Mouse (Mus musculus) adrenal gland (tissue): ENCODE measurements around the gene Zfp800.

Experiments used
- intact Hi-C: fragments of 180-260 bp; cut with DNase I; formaldehyde crosslinking; loops from one replicate; pipeline ENCODE4 v1.15.1; 2025
- long read RNA-seq, 2 experiments: library from polyadenylated mRNA; unstranded; transcript quantifications; one replicate each; pipeline ENCODE4 v2.0.0; 2020; ENCODE audit warnings: borderline replicate concordance in 1 of 2; ENCODE audit not compliant: insufficient replicate concordance in 1 of 2

The Zfp800 gene
- long read RNA-seq, experiment 1, transcript Zfp800-205 (5 exons, 703 nt) = major isoform, 12 of 20 reads
- long read RNA-seq, experiment 1, partial matches to known transcripts = 5 of 20 reads
- long read RNA-seq, experiment 1, other reads (novel, unspliced or antisense) = 0 of 20 reads
- long read RNA-seq, experiment 2, transcript Zfp800-205 (5 exons, 703 nt) = major isoform, 14 of 31 reads
- long read RNA-seq, experiment 2, partial matches to known transcripts = 13 of 31 reads
- long read RNA-seq, experiment 2, other reads (novel, unspliced or antisense) = 2 of 31 reads

DNA sequence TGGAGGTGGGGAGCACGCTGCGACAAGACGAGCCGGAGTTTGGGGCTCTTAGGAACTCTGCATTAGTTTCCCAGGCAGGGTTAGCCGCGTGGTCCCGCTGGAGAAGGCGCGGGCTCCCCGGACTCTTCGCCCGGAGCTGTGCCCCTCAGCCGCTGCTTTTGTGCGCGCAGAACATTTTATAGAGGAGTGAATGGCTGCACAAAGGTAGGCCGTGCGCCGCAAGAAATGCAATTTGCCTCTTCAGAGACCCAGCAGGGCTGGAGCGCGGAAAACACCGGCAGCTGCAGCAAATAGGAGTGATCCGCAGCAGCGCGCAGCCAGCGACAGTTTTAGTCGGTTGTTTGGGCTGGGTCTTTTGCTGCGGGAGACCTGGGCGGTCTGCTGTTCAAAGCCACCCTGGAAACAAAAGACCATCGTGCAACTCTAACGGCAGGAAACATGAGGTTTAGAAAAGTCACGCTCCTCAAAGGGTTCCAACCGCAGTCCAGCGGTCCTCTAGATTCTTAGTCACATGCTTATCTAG is at the start of gene Zfp800:
TSS of gene Zfp800 (minus strand) at position 325 of the 523 bp plus-strand sequence.
- intact Hi-C loops = no loop called here

DNA sequence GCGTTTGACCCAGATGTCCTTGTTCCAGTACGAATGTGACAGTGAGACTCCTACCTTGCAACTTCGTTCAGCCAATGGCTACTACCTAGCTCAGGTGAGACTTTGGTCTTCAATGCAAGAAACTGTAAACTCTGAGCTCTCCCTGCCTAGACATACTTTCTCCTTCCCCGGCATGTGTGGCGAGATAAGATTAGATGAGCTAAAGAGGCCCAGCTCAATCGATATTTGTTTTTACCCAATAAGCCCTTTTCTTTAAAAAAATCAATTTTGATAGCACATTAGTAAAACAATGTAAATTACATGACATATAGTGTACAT is 33.7 kb upstream of the Zfp800 start:
- intact Hi-C loops = no loop called here

DNA sequence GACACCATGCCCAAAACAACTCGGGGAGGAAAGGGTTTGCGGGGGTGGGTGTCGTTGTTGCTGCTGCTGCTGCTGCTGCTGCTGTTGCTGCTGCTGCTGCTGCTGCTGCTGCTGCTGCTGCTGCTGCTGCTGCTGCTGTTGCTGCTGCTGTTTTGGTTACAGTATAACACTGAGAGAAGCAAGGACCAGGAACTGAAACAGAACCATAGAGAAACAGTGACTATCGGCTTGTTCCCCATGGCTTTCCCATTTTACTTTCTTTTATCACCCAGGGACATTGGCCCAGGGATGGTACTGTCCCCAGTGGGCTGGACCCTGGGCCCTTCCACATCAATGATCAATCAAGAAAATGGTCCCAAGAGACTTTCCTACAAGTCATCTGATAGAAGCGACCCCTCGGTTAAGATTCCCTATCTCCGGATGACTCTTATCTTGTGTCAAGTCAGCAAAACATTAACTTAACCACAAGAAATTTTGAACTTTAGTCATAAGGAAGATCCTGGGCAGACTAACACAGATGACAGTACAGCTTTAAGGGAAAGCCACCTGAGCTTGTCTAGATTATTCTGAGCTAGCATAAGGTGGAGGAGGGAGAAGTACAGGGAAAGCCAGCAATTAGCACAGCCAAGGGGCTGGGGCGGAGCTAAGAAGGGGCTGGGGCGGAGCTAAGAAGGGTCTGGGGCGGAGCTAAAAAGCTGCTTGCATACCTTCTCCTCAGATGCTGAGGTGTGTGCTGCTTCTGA is 33.2 kb upstream of the Zfp800 start:
- intact Hi-C loops = no loop called here

DNA sequence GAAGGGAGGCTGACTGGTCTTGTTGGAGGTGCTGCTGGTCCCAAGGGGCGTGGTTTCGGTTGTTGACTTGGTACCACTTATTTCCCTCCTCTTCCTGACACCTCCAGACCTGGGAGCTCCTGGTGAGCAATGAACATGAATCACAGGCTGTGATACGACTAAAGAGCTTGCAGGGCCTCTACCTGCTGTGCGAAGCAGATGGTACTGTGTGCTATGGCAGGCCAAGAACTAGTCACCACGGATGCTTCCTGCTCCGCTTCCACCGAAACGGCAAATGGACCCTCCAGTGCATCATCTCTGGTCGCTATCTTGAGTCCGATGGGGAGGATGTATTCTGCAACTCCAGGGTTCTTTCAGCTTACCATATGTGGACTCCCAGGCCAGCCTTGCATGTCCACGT is 32.1 kb upstream of the Zfp800 start:
- intact Hi-C loops = loop anchor here (5.0 kb wide), 1 partner anchor 42 kb away; no protein-coding TSS in a partner anchor

DNA sequence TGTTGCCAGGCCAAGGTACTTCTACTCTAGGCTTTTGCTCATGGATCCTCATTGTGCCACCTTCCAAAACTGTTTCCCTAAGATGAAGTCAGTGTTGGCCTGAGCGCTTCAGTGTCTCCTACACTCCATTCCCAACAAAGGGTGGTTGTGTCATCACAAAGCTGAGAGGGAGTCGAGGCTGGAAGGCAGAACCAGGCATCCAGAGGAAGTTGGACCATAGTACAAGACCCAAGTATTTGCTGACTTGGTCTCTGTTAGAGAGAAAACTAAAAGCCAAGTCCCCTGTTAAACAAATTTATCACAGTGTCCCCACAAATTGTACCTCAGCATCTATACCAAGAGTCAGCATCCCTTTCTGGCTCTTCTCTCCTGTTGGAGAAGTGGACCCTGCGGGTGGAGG is 30.5 kb upstream of the Zfp800 start, which contains the start of gene Gcc1:
TSS of gene Gcc1 (minus strand) at position 101 of the 400 bp plus-strand sequence.
- intact Hi-C loops = loop anchor here (5.0 kb wide), 1 partner anchor 44 kb away; no protein-coding TSS in a partner anchor

DNA sequence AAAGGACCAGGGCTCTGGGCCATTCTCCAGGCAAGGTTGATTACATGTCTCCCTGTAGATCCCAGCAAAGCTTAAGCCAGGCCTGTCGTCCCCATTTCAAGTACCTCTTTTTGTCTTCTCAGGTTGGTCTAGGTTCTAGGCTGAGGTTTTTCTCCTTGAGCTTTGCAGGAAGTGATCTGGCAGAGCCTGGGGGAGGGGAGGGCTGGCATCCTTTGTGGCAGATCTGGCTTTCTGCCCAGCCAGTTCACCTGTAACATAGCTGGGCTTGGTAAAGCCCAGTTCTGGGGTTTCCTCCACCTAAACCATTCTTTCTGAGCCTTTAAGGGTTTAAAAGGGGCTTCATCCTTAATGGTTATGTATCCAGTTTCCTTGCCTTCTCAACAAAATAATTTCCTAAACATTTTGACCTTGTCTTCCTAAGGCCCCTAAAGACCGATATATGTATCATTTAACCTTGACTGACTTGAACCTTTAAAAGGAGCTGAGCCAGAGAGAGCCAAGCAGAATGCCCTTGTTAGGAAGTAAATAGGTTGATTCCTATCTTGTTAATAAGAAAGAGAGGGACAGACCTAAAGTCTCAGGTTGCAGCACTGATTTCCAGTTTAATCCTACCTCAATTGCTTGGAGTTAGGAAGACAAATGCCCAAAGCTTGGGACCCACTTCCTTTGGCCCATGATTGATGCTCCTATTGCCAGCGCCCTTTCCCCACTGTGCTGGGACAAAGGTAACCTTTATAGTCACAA is 29.5 kb upstream of the Zfp800 start, which contains the start of gene Fscn3:
TSS of gene Fscn3 (plus strand) at position 694 of the 744 bp plus-strand sequence.
- intact Hi-C loops = loop anchor here (5.0 kb wide), 1 partner anchor 45 kb away; no protein-coding TSS in a partner anchor

DNA sequence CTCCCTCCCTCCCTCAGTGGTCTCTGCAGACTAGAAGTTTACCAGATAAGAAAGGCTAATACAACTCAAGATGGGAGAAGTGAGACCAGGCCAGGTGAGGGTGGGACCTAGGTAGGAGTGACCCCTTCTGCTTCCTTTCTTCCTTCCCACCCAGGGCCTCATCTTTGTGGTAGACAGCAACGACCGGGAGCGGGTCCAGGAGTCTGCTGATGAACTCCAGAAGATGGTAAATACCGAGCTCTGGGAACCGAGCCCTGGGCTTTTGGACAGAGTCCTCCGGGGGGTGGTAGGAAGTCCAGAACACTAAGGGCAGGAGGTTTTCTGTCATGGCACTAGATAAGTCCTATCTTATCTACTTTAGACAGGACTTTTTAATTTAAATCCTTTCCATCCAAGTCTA is 27.2 kb upstream of the Zfp800 start:
- intact Hi-C loops = loop anchor here (5.0 kb wide), 1 partner anchor 47 kb away; no protein-coding TSS in a partner anchor

DNA sequence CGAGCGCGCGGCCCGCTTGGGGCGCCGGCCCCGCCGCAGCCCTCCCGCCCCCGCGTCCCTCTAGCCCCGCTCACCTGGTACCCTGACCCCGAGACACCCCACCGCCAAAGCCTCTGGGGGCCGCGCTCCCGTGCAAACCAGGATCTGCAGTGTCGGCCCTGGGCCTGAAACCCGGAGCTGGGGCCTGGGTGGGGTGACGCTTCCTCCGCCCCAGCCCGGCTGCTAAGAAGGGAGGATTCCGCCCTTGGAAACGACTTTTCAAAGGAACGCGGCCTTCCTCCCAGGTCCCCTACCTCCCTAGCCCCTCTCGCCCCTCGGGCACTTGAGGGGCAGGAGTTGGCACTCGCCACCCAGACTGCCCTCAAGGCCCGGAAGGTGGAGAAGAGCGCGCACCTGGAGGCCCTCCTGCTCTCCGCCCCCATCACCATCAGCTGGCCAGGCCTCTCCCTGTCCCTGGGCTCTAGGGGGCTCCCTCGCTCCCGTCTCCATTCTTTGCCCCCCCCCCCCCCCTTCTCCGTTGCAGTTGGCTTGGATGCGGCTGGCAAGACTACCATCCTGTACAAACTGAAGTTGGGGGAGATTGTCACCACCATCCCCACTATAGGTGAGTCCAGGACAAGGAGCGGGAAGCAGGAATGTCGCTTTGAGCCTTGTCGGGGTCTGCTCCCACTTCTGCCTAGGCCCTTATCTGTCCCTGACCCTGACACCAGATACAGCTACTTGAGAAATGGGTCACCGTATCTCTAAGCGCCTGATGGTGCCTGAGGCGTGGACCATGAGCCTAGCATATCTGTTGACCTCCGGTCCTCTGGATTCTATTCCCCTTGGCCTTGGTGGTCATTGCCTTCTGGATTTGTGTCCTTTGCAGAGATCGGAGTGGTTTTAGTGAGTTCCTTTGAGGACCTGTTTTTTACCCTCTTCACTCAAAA is 26.2 kb upstream of the Zfp800 start:
- intact Hi-C loops = loop anchor here (5.0 kb wide), 1 partner anchor 162 kb away; no protein-coding TSS in a partner anchor

DNA sequence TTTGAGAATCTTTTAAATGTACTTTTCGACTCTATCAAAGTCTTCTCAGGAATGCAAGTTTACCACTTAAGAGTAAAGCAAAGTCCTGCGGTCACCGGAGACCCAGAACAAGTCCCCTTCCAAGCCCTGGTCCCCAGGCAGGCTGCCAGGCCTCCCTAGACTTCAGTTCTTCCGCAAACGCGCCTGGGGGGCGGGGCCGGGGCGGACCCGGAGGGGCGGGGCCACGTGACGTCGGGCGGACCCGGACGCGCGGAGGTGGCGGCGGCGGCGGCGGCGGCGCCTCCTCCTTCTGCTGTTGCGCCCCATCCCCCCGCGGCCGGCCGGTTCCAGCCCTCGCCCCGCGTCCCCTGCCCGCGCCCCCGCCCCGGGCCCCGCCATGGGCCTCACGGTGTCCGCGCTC is 25.5 kb upstream of the Zfp800 start, which contains the start of gene Arf5:
TSS of gene Arf5 (plus strand) at position 248 of the 400 bp plus-strand sequence.
- intact Hi-C loops = loop anchor here (5.0 kb wide), 1 partner anchor 161 kb away; no protein-coding TSS in a partner anchor

DNA sequence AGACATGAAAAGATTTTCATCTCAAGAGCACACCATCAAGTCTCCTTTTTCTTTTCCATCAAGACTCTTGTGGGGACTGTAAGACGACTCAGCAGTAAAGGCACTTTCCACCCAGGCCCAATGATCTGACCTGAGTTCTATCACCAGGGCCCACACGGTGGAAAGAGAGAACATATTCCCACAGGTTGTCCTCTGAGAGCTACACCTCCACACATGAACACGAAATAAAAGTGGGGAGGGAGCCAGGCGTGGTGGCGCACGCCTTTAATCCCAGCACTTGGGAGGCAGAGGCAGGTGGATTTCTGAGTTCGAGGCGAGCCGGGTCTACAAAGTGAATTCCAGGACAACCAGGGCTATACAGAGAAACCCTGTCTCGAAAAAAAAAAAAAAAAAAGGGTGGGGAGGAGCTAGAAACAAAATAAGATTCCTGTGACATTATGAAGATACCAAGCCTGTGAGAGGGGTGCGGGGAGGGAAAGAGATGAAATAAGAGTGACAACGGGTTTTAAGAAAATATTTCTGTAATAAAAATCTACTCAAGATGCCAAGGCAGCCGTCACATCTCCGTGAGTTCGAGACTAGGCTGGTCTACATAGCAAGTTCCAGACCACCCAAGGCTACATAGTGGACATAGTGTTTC is 25.0 kb upstream of the Zfp800 start:
- intact Hi-C loops = loop anchor here (5.0 kb wide), 1 partner anchor 160 kb away; no protein-coding TSS in a partner anchor

DNA sequence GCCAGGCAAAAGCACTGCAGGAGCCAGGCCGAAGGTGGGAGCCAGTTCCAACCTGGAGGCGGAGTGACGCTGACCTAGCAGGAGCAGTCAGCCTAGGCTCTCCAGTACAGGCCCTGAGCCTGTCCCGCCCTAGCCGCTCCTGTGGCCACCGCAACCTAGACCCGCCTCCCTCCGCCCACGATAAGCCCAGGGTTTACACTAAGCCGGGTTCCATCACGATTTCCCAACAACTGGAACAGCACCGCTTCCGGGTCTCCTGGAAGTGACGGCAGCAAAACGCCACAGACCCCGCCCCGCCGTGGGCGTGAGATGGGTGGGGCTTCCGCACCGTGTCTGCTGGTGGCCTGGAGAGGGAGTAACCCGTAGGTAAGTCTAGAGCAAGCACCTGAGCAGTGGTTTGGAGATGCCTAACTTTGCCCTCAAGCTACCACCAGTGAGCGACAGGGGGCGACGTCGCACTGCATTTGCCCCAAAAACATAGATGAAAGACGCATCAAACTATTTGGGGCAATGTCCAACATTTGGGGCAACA is 23.7 kb upstream of the Zfp800 start:
- intact Hi-C loops = loop anchor here (5.0 kb wide), 1 partner anchor 159 kb away; no protein-coding TSS in a partner anchor

DNA sequence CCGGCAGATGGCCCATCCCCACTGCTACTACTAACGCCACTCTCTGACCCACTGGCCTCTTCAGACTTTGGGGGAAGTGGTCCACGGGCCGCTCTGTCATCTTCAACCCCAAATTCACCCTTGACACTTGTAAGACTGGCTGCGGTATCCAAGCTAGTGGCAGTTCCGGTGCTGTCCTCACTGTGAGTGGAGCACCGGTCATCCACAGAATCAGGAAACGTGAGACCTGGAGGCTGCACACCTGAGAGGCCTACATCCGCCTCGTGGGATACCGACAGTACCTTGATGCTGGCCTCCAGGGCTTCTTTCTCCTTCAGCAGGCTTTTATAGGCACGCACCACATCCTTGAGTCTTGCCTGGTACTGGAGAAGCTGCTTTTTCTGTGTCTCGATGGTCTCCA is 23.1 kb upstream of the Zfp800 start:
- intact Hi-C loops = loop anchor here (5.0 kb wide), 1 partner anchor 159 kb away; no protein-coding TSS in a partner anchor

DNA sequence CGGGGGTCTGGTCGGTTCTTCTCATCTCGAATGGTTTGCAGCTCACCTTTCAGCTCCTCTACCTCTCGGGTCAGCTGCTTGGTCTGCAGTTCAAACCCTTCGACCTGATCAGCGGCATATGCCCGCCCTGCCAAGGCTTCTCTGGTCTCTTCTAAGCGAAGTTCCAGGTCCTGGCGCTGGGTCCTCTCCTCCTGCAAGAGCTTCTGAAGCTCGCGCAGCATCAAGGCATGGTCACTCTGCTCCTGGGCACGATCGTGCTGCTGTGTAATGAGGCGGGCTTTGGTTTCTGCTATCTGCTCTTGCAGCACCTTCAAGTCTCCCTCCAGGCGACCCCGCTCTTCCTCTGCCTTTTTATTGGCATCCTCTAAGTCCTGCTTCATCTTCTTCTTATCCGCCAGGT is 22.6 kb upstream of the Zfp800 start:
- intact Hi-C loops = loop anchor here (5.0 kb wide), 1 partner anchor 158 kb away; no protein-coding TSS in a partner anchor

DNA sequence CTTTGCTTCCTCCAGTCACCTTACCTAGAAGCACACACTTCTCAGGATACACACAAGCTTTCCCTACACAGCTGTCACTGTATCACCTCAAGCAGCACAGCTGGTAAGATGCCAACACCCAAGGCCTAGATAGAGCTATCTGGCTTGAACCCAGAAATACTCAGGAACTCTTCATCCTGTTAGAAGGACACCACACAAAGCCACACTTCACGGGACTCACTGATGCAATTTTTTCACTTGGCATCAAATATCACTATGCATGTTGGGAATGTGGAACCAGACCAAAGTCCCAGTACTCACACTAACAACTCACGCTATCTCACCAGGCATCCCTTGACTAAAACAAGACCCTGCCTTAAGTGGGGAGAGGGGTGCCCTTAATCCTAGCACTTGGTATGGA is 21.9 kb upstream of the Zfp800 start:
- intact Hi-C loops = loop anchor here (5.0 kb wide), 1 partner anchor 157 kb away; no protein-coding TSS in a partner anchor

DNA sequence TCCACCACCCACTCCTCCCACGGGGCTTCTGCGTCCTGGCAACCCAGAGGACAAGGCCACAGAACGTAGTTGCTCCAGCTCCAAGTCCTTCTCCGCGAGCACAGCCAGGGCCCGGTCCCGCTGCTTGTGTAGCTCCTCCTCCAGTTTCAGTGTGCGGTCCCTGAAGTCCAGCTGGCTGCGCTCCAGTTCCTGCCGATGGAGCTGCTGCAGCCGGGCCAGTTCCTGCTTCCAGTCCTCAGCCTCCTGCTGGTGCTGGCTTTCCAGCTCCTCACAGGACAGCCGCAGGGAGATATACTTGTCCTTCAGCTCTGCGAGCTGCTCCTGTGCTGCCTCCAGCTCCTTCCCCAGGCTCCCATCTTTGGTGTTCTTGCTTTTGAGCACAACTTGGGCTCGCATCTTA is 20.6 kb upstream of the Zfp800 start:
- intact Hi-C loops = no loop called here

DNA sequence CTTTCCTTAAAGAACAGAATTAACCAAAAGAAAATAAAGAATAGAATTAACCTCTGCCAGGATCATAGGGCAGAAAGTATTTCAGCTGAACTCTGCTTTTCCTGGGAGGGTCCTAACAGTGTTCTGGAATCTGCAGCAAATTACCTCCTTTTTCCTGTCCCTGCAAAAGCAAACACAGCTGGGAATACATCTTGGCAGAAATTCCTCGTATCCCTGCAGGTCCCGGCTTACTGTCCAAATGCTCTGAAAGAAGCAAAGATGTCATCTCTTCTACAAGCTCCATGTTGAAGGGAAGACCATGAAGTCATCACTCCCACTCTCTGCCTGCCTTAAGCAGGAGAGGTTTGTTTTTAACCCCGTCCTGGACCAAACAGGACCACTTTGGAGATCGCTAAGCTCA is 19.2 kb upstream of the Zfp800 start:
- intact Hi-C loops = no loop called here

DNA sequence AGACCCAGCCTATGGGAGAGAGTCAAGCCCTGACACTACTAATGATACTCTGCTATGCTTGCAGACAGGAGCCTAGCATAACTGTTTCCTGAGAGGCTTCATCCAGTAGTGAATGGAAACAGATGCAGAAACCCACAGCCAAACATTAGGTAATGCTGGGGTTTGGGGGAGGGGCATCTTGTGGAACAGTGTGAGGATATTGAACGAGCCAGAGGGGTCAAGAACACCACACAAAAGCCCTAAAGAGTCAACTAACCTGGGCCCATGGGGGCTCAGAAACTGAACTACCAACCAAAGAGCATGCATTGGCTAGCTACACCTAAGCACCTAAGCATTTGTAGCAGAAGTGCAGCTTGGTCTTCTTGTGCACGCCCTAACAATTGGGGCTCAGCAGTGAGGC is 13.4 kb upstream of the Zfp800 start:
- intact Hi-C loops = no loop called here

DNA sequence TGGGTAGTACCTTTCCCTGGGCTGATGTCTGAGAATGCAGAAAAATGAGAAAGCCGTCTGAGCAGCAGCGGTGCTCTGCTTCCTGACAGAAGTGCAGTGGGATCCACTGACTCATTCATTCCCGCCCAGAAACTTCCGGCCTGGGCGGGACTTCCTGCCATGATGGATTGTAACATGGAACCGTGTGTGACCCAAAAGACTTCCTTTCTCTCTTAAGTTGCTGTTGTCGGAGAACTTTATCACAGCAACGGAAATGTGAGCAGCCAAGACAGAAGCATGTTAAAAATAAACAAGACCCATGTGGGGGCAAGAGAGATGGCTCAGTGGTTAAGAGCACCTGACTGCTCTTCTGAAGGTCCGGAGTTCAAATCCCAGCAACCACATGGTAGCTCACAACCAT is 12.2 kb upstream of the Zfp800 start:
- intact Hi-C loops = no loop called here

DNA sequence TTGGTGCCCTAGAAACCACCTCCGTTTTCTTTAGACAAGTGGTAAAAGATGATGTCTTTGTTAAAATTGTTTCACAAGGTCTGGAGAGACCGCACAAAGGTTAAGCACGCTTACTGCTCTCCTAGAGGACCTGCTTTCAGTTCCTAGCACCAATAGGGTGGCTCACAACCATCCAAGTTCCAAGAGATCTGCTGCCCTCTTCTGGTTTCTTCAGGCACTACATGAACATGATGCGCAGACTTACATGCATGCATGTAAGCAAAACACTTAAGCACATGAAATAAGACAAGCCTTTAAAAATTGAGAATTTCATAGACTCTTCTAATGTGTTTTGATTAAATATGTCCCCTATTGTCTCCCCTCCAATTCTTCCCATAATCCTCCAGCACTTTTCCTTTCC is 2.0 kb upstream of the Zfp800 start:
- intact Hi-C loops = no loop called here
